Mouse (Mus musculus) brain, embryonic 14.5 days (tissue): ENCODE results near the gene Kank4.

Source experiments
- CTCF ChIP-seq: fragments of 200-500 bp; IDR thresholded peaks from 2 replicates; pipeline ENCODE4 v1.5.1; 2012; ENCODE audit warnings: inconsistent platforms, mild to moderate bottlenecking, moderate library complexity, borderline replicate concordance; ENCODE audit not compliant: insufficient read depth, insufficient read length; ENCODE audit errors: extremely low read depth
- POLR2A ChIP-seq: fragments of 200-500 bp; IDR thresholded peaks from 2 replicates; pipeline ENCODE4 v1.6.1; 2012; ENCODE audit warnings: mild to moderate bottlenecking, inconsistent platforms, borderline replicate concordance; ENCODE audit not compliant: poor library complexity, insufficient read depth, insufficient read length, severe bottlenecking; ENCODE audit errors: extremely low read depth

- TF ChIP-seq CTCF (no peak), POLR2A (no peak)
Measured at GRCm38 (mm10) chr4:98853926-98854325, 36.6 kb upstream of the Kank4 start.
